Mouse (Mus musculus) adipocyte (in vitro differentiated cells): ENCODE measurements at regions not wholly inside any gene's neighbourhood (a gene's known extent, or its start where the extent isn't known, plus 50 kb on each side); places are given as distances from the start of the nearest gene placed in this dataset.
A peak's percentile ranks its signal among the peaks of the same experiment; 100 is the strongest.

Source experiments
- DNase-seq: peaks from one replicate; pipeline ENCODE4 v3.0.0-alpha.2; 2016; ENCODE audit warnings: low spot score

- no peak for DNase-seq
These were observed 101.1 kb upstream of the Ccnd1 start for GRCm38 (mm10) chr7:145040871-145041270.

DNA sequence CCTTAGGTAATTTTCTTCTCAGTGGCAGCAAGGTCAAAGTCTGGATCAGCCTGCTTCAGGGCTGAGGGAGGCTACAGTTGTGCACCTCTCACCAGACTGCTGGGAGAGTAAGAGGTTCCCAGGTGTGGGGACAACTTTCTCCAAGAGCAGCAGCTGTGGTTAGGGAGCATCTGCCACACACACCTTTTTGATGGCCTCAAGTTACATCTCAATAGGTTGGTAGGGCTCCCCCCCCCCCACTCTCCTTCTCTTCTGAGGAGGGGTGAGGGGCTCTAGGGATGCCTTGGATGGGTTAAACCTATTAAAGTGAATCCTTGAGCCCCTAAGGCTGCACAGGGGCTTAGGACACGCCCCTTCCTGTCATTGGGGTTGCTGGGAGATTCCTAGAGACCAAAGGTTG lies 94.7 kb upstream of the Ccnd1 start:
- no peak for DNase-seq

GRCm38 (mm10) chr7:145031275-145031674 lies 91.5 kb upstream of the Ccnd1 start:
- no peak for DNase-seq

DNA sequence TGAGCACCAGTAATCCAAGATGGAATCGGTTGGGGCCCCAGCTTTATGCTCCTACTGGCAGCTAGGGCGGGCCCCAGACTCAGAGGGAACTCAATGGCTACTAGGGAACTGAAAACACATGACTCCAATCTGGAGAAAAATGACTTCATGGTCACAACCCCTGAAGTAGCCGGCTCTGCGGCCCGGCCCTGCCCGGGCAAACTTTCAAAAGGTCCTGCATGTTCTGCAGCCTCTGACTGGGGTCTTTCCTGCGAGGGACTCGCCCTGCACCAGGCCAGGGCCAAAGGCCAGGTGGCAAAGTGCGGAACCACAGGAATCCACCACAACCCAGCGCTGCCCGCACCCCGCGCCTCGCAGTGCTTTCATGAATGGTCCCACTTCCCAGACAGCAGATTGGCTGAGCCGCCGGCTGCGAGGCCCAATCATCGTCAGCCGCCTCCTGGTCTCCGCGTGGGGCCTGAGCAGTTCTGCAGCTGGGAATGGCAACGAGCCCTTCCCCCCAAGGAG lies 91.0 kb upstream of the Ccnd1 start:
- no peak for DNase-seq

DNA sequence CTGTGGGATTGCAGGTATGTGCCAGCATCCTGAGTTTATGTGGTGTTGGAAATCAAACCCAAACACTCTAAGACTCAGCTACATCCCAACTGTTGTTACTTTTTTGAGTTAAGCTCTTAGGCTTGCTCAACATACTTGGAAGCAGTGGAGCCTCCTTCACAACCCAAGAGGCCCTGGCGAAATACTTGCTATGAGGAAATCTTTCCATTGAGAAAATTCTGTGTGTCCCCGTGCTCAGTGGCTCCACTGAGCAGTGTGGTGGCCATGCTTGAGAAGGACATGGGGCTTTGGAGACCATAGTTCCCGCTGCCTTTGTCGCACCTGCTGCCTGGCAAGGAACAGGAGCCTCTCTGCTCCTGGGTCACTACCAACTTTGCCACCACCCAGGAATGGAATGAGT lies 89.9 kb upstream of the Ccnd1 start:
- peak; percentile 60 for DNase-seq

- DNase-seq = no peak
These were observed 89.4 kb upstream of the Ccnd1 start for GRCm38 (mm10) chr7:145029124-145029523.

DNA sequence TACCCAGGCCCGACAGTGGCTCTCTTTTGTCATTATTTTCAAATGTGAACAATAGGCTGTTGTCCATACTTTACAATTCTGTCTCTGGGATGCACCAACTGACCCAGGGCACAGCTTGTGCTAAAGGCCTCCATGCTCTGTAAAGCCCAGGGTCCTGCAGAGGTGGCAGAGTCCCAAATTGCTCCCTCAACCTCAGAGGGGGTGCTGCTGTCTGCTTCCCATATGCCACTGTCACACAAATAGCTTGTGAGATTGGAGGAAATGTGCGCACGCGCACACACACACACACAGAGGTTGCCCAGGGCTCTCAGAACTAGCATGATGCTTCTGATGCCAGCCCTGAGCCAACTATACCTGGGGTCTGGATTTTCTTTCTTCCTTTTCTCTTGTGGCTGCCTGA lies 87.3 kb upstream of the Ccnd1 start:
- no peak for DNase-seq

DNA sequence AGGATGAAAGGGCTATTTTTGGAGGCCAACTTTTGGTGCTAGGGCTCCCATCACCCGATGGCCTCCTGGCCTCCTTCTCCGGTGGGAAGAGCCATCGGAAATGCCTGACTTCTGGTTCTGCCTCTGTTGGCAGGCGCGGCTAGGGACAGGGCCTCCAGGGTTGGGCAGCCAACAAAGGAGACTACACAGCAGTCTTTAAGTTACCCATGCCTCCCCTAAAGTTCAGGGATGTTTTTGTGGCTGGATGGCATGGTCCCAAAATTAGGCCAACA lies 86.2 kb upstream of the Ccnd1 start:
- DNase-seq = no peak

GRCm38 (mm10) chr7:145025186-145026013 lies 85.7 kb upstream of the Ccnd1 start:
- DNase-seq = no peak

- DNase-seq = no peak
These were observed 84.9 kb upstream of the Ccnd1 start for GRCm38 (mm10) chr7:145024651-145025050.

DNA sequence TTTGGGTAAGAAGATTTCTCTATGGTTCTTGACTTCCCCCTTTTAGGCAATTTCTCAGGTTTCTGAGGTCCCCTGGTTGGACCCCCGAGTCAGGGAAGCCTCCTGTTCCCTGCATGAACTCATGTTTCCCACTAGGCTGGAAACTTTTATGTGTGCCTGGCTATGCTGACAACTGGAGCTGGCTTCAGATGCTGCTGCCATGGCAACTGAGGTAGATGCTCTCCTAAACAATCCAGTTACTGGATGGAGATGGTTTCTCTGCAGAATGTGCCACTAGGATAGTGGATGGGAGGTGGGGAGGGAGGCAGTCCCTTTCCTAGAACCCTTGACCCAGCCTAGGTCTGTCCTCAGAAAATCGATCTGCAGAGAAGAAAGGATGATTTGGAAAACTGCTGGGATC lies 79.4 kb upstream of the Ccnd1 start:
- DNase-seq = no peak

DNA sequence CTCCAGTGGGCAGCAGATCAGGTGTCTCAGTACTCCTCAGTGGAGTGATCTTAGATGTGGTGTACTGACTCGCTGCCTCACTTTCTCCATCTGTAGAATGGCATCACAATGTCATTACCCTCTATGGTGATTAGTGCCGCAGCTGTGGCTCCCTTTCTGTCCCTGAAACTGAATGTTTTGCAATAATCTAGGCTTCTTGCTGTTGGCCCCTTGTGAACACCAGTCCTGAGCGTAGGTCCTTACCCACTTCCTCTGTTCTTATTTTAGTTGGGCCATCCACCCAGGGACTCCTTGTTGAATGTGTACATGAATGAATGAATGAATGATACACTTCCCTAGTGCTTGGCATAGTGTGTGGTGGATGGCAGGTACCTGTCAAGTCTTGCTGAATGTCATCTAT lies 78.4 kb upstream of the Ccnd1 start:
- no peak for DNase-seq

GRCm38 (mm10) chr7:145015463-145016085 lies 75.8 kb upstream of the Ccnd1 start:
- DNase-seq = no peak

GRCm38 (mm10) chr7:145010757-145011156 lies 71.0 kb upstream of the Ccnd1 start:
- DNase-seq = no peak

DNA sequence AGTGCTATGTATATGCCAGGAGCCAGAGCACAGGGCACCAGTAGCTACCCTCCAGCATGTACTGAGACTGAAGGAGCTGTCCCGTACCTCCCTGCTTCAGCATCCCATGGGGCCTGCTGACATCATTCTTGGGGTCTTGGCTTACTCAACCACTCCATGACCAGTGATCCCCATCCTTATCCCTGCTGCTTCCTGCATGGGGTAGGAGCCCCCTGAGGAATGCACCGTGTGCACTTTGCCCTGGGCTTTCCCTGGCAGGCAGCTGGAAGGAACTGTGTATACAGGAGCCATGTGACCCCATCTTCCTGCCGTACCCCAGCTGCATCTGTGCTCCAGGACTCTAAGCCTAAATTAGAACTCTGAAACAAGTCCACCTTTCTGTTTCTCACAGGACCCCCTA lies 70.3 kb upstream of the Ccnd1 start:
- DNase-seq = no peak

DNA sequence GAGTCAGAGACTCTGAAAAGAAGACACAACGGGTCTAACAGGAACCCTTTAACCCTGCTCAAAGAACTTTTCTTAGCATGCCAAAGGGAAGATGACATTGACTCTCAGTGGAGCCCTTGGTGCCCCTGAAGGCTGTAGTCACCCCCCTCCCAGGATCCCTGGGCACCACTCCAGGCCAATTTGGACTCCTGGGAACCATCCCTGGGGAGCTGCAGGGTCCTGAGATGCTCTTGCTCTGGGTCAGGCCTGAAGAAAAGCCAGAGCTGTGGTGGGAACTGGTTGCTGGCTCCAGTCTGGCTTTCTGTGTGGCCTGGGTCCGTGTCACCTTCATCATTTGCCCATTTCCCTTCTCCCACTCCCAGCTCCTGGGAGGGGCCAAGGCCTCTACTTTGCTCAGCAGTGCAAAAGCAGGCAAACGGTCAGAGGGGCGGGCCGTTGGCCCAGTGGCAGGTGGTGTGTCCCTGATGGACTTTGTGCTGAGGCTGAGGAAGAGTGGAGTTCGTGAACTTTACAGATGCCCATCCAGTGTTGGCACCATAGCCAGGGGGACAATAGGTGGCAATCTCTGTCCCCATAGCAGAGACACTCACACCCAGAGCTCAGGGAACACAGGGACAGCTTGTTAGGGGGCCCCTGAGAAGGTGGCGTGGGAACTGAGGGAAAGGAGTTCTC lies 69.1 kb upstream of the Ccnd1 start:
- DNase-seq = no peak

DNA sequence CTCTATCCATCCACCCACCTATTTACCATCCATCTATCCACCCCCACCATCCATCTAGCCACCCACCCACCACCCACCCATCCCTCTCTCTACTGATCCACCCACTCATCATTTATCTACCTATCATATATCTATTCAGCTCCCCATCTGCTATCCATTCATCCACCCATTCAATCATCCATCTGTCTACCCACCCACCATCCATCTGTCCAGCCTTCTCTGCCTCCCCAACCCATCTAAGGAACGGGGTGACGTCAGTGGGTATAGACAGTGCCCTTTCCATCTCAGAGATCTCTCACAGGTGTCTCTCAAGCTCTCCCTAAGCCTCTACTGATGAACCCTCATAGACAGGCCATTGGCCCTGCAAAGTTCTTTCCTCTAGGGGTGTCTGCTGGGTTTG lies 67.5 kb upstream of the Ccnd1 start:
- no peak for DNase-seq

DNA sequence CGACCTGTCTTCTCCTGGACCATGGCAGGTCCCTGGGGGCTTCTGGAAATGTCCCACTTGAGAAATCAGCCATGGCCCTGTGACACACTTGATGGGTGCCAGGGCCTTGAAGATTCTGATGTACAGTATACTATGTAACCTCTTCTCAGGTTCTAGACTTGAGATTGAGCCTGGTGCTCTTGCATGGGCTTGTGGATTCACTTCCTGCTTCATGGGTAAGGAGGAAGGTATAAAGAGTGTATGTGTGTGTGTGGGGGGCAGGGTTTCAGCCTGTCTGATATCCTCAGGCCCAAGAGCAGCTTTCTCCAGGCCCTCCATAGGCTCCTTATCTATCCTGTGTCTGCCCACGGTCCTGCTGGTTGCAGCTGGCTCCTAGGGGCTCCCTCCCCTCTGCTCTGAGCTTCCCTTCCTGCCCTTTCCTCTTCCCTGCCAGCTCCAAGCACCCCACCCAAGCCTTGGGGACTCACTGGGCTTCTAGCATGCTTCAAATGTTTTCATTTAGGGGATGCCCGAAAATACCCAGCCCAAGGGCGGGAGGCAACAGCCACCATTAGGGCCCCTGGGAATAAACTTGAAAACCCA lies 61.9 kb upstream of the Ccnd1 start:
- no peak for DNase-seq

GRCm38 (mm10) chr7:144999741-145000140 lies 60.0 kb upstream of the Ccnd1 start:
- peak; percentile 4 for DNase-seq

GRCm38 (mm10) chr7:144996847-144997246 lies 57.1 kb upstream of the Ccnd1 start:
- no peak for DNase-seq

DNA sequence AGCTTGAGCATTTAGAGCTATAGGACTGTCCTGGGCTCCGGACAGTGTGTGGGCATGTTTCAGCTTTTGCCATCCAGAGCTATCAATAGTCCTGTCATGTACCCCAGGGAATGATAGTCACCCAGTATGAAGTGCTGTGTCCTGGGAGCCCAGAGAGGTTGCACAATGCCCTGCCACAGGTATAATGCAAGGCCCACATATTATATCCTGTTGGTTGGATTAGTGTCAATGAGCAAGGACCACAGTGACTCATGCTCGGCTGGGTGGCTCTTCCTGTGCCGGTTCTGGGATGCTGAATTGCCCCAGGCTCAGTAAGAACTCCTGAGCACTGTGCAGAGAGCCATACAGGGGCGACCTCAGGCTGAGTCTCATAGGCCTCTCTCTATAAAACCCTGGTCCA lies 54.5 kb upstream of the Ccnd1 start:
- no peak for DNase-seq

GRCm38 (mm10) chr7:144993566-144993965 lies 53.8 kb upstream of the Ccnd1 start:
- DNase-seq = no peak

DNA sequence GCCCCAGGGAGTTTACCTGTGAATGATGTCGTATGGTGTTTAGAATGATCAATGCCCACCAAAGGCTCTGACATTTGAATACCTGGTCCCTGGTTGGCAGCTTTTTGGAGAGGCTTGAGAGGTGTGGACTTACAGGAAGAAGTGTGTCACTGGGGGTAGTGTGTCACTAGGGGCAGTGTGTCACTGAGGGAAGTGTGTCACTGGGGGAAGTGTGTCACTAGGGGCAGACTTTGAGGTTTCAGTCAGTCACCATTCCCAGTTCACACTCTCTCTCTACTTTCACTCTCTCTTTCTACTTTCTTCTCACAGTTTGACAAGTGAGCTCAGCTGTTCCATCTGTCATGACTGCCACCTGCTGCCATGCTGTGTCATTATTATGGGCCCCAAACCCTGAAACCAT lies 52.0 kb upstream of the Ccnd1 start:
- DNase-seq = no peak
